Mouse (Mus musculus) midbrain, embryonic 16.5 days (tissue): ENCODE measurements around the gene Thtpa. TPM values are rescaled to one million over a fixed set of nuclear protein-coding genes. Genes with fewer than 3 reads are reported as not detected.

Source experiments
- ATAC-seq: fragments of 200-750 bp; cut with Nextera tagmentation; 2 replicates; pipeline ENCODE4 v1.8.0; 2017; ENCODE audit warnings: moderate TSS enrichment
- H3K27ac ChIP-seq: fragments of 300-500 bp; sonication (generic); 2 replicates; pipeline ENCODE4 v1.5.1; 2014; ENCODE audit warnings: mild to moderate bottlenecking, low read length, mixed read lengths
- H3K27me3 ChIP-seq: fragments of 300-500 bp; sonication (generic); 2 replicates; pipeline ENCODE4 v1.6.1; 2014; ENCODE audit warnings: low read depth, low read length, mixed read lengths; ENCODE audit not compliant: control insufficient read depth, insufficient read depth
- H3K36me3 ChIP-seq: fragments of 300-500 bp; sonication (generic); 2 replicates; pipeline ENCODE4 v1.6.1; 2014; ENCODE audit warnings: mild to moderate bottlenecking, low read length, moderate library complexity, mixed read lengths; ENCODE audit not compliant: control insufficient read depth, insufficient read depth
- H3K4me1 ChIP-seq: fragments of 300-500 bp; sonication (generic); 2 replicates; pipeline ENCODE4 v1.6.1; 2014; ENCODE audit warnings: mild to moderate bottlenecking, low read length, mixed read lengths; ENCODE audit not compliant: control insufficient read depth, insufficient read depth
- H3K4me2 ChIP-seq: fragments of 300-500 bp; sonication (generic); 2 replicates; pipeline ENCODE4 v1.6.1; 2014; ENCODE audit warnings: mild to moderate bottlenecking, low read length, mixed read lengths
- H3K4me3 ChIP-seq: fragments of 300-500 bp; sonication (generic); 2 replicates; pipeline ENCODE4 v1.5.1; 2014; ENCODE audit warnings: low read depth, mild to moderate bottlenecking, low read length, moderate library complexity, mixed read lengths
- H3K9ac ChIP-seq: fragments of 300-500 bp; sonication (generic); 2 replicates; pipeline ENCODE4 v1.6.1; 2014; ENCODE audit warnings: low read depth, low read length, mixed read lengths
- H3K9me3 ChIP-seq: fragments of 300-500 bp; sonication (generic); replicated peaks from 2 replicates; pipeline ENCODE4 v1.6.1; 2014; ENCODE audit warnings: mild to moderate bottlenecking, low read length, mixed read lengths; ENCODE audit not compliant: control insufficient read depth, poor library complexity, severe bottlenecking
- WGBS: fragments of 180-500 bp; shearing (Covaris S2); extraction: QIAGEN DNeasy Blood & Tissue Kit; methylation state at CpG from one replicate; pipeline ENCODE4 v1.1.7; 2014; 5-methylcytosine and 5-hydroxymethylcytosine counted together
- polyA plus RNA-seq: library from polyadenylated mRNA; unstranded; fragments of >200 nt; fragmentation: Nextera tagmentation; extraction: Ambion mirVana; gene quantifications from 2 replicates; pipeline ENCODE4 v1.2.1, GENCODE M21; 2015

Thtpa gene
- polyA plus RNA-seq = 37.0 and 38.6 TPM in 2 replicates

- Histone ChIP-seq H3K9me3 (no peaks in the 10 kb centered on the region), H3K4me2 (peak within 1 kb of the TSS; percentile 77), H3K27me3 (no peaks in the 10 kb centered on the region), H3K4me3 (peak within 1 kb of the TSS; percentile 66), H3K4me1 (peaks cover 38% of the 10 kb centered on the region), H3K36me3 (peaks cover 3% of the 10 kb centered on the region; the same call in 1 of the 2 replicates), H3K9ac (peak within 1 kb of the TSS; percentile 91), H3K27ac (peak within 1 kb of the TSS; percentile 98)
- 1% methylated on average over 30 of the region's 30 CpGs for WGBS
- ATAC-seq = peak; percentile 34
These were observed at the start of gene Thtpa for GRCm38 (mm10) chr14:55094704-55095231. Thtpa (plus strand) TSS chr14:55094784.

GRCm38 (mm10) chr14:55047971-55048531 lies 46.5 kb upstream of the Thtpa start:
- no peak overlapping the region for H3K27ac ChIP-seq
- no peaks in the 10 kb centered on the region for H3K27me3 ChIP-seq
- H3K36me3 ChIP-seq = no peaks in the 10 kb centered on the region
- no peak overlapping the region for H3K4me2 ChIP-seq
- peaks cover 7% of the 10 kb centered on the region for H3K4me1 ChIP-seq
- no peak for ATAC-seq
- no peak overlapping the region for H3K9ac ChIP-seq
- H3K9me3 ChIP-seq = no peaks in the 10 kb centered on the region
- WGBS = 91% methylated on average over 2 of the region's 2 CpGs
- H3K4me3 ChIP-seq = no peak overlapping the region

- no peaks in the 10 kb centered on the region for H3K9me3 ChIP-seq
- no peak overlapping the region for H3K9ac ChIP-seq
- H3K4me3 ChIP-seq = no peak overlapping the region
- ATAC-seq = peak; percentile 27
- H3K36me3 ChIP-seq = no peaks in the 10 kb centered on the region
- peak overlapping the region; percentile 95 for H3K27ac ChIP-seq
- H3K4me2 ChIP-seq = peak overlapping the region; percentile 39; the same call in 1 of the 2 replicates
- peaks cover 13% of the 10 kb centered on the region for H3K4me1 ChIP-seq
- no peaks in the 10 kb centered on the region for H3K27me3 ChIP-seq
- WGBS = 44% methylated on average over 9 of the region's 9 CpGs
These were observed 42.1 kb upstream of the Thtpa start for GRCm38 (mm10) chr14:55052496-55052895.

GRCm38 (mm10) chr14:55053050-55053449 lies 41.5 kb upstream of the Thtpa start:
- Histone ChIP-seq H3K27ac (peak overlapping the region; percentile 95), H3K9me3 (no peaks in the 10 kb centered on the region), H3K4me2 (peak overlapping the region; percentile 54), H3K9ac (no peak overlapping the region), H3K4me1 (peaks cover 13% of the 10 kb centered on the region), H3K27me3 (no peaks in the 10 kb centered on the region), H3K4me3 (no peak overlapping the region; the same call in 1 of the 2 replicates), H3K36me3 (no peaks in the 10 kb centered on the region)
- 47% methylated on average over 4 of the region's 4 CpGs for WGBS
- no peak for ATAC-seq

- WGBS = 69% methylated on average over 17 of the region's 17 CpGs
- H3K27me3 ChIP-seq = no peaks in the 10 kb centered on the region
- peak overlapping the region; percentile 95 for H3K27ac ChIP-seq
- ATAC-seq = peak; percentile 86
- no peaks in the 10 kb centered on the region for H3K9me3 ChIP-seq
- H3K9ac ChIP-seq = peak overlapping the region; percentile 52
- H3K4me1 ChIP-seq = peaks cover 15% of the 10 kb centered on the region
- peak overlapping the region; percentile 54 for H3K4me2 ChIP-seq
- peak overlapping the region; percentile 35 for H3K4me3 ChIP-seq
- H3K36me3 ChIP-seq = no peaks in the 10 kb centered on the region
These were observed 40.8 kb upstream of the Thtpa start for GRCm38 (mm10) chr14:55053708-55054190.

GRCm38 (mm10) chr14:55054191-55054749 lies 40.3 kb upstream of the Thtpa start:
- peak overlapping the region; percentile 95 for H3K27ac ChIP-seq
- no peaks in the 10 kb centered on the region for H3K9me3 ChIP-seq
- 69% methylated on average over 10 of the region's 10 CpGs for WGBS
- ATAC-seq = peak; percentile 61
- peak overlapping the region; percentile 52 for H3K9ac ChIP-seq
- H3K27me3 ChIP-seq = no peaks in the 10 kb centered on the region
- peaks cover 18% of the 10 kb centered on the region for H3K4me1 ChIP-seq
- peak overlapping the region; percentile 35 for H3K4me3 ChIP-seq
- no peaks in the 10 kb centered on the region for H3K36me3 ChIP-seq
- H3K4me2 ChIP-seq = peak overlapping the region; percentile 54

GRCm38 (mm10) chr14:55055167-55055834 lies 39.3 kb upstream of the Thtpa start:
- Histone ChIP-seq H3K4me3 (peak overlapping the region; percentile 9), H3K27ac (peak overlapping the region; percentile 95), H3K9ac (no peak overlapping the region), H3K9me3 (no peaks in the 10 kb centered on the region), H3K4me1 (peaks cover 24% of the 10 kb centered on the region), H3K27me3 (no peaks in the 10 kb centered on the region), H3K4me2 (peak overlapping the region; percentile 54), H3K36me3 (no peaks in the 10 kb centered on the region)
- 54% methylated on average over 11 of the region's 11 CpGs for WGBS
- ATAC-seq = peak; percentile 41

GRCm38 (mm10) chr14:55059009-55059408 lies 35.6 kb upstream of the Thtpa start:
- Histone ChIP-seq H3K9ac (no peak overlapping the region), H3K36me3 (peaks cover 8% of the 10 kb centered on the region; the same call in 1 of the 2 replicates), H3K27ac (no peak overlapping the region), H3K4me3 (no peak overlapping the region), H3K4me2 (peak overlapping the region; percentile 28), H3K4me1 (peaks cover 31% of the 10 kb centered on the region), H3K9me3 (no peaks in the 10 kb centered on the region), H3K27me3 (no peaks in the 10 kb centered on the region)
- ATAC-seq = no peak
- 83% methylated on average over 1 of the region's 1 CpGs for WGBS
